Mouse (Mus musculus): Measurements from ENCODE around the gene Mettl18.

The Mettl18 gene

DNA sequence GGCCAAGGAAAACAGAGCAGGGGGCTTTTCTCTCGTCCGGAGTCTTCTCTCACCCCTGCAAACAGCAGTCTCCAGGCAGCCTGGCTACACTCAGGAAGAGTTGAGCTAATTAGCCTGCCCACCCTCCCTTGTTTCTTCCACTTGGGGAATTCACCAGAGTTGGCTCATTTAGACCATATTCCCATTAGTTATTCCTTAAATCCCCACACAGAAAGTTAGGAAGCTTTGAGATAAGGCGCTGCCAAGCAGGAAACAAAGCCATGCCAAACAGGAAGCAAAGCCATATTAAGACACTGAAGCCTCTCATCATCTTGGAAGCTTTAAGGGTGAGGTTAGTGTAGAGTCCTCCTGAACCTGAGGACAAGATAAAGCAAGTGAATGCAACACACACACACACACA, 48.9 kb downstream of the Mettl18 start:
- DNase-seq (ENCODE audit: low spot score) = no peak

Data from T-cell, adult 2 months (primary cell).